In the genomic region with DNA sequence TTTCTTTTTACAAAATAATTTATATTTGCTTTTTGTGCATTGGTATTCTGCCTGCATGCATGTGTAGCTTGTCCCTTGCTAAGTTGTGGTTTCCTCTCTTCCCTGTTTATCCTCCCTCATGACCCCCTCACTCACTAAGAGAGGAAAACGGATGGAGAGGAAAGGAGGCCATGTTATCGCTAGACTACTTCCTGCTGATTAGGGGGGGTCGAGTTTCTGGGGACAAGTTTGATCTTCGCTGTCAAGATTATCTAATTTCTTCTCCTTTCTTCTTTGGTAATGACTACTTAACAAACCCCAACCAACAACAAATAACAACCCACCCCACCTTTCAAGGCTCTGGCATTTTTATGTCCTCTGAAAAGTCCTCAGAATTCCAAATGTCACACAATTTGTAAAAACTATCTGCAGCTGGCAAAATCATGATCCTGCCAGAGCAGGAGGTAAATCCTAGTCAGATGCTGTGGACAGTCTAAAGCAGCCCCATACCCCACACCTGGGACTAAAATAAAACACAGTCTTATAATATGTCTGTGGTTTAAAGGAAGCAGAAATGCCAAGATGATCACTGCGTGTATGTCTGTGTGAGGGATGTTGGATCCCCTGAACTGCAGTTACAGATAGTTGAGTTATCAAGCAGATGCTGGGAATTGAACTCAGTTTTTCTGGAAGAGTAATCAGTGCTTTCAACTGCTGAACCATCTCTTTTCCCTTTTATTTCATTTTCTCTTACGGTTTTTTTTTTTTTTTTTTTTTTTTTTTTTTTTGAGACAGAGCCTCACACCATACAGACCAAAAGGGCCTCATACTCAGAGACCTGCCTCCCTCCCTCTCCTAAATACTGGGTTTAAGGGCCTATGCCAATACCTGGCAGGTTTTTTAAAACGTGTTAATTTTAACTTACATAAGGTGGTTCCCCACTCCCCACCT, we compare ENCODE assay signal across 22 mouse cellular contexts.
"Had no signal": no experiment of that assay in that cellular context is flagged by ENCODE, and none has a peak within 500 bp of the region (broad histone marks: within the 10 kb centered on the region; RNA-seq: fewer than 3 reads in every experiment).

No protein-coding gene starts in this region.

- H3K36me3 ChIP-seq: heart, embryonic 13.5 days; heart, embryonic 15.5 days; hindbrain, embryonic 13.5 days; hindbrain, embryonic 15.5 days; kidney, embryonic 15.5 days; limb, embryonic 13.5 days; limb, embryonic 15.5 days had no signal

- H3K9me3 ChIP-seq: heart, embryonic 13.5 days; heart, embryonic 15.5 days; hindbrain, embryonic 13.5 days; hindbrain, embryonic 15.5 days; kidney, embryonic 15.5 days; limb, embryonic 13.5 days; limb, embryonic 15.5 days had no signal

- H3K4me2 ChIP-seq: heart, embryonic 11.5 days; heart, embryonic 13.5 days; heart, embryonic 15.5 days; hindbrain, embryonic 13.5 days; hindbrain, embryonic 15.5 days; kidney, embryonic 15.5 days; limb, embryonic 13.5 days; limb, embryonic 15.5 days had no signal

- H3K27ac ChIP-seq: heart, adult 2 months; heart, embryonic 13.5 days; heart, embryonic 15.5 days; hindbrain, embryonic 13.5 days; hindbrain, embryonic 15.5 days; hindbrain, postnatal 0 days; limb, embryonic 13.5 days; limb, embryonic 15.5 days had no signal

- H3K9ac ChIP-seq: heart, embryonic 13.5 days; heart, embryonic 15.5 days; hindbrain, embryonic 13.5 days; hindbrain, embryonic 15.5 days; kidney, embryonic 15.5 days; limb, embryonic 13.5 days; limb, embryonic 15.5 days had no signal

- H3K27me3 ChIP-seq: heart, embryonic 13.5 days; heart, embryonic 15.5 days; hindbrain, embryonic 13.5 days; hindbrain, embryonic 15.5 days; kidney, embryonic 15.5 days; limb, embryonic 13.5 days; limb, embryonic 15.5 days had no signal

- DNase-seq: gastrocnemius, postnatal 14 days; gastrocnemius, postnatal 36 days; heart, adult 2 months; heart, postnatal 14 days; heart, postnatal 36 days; kidney, adult 11 months; kidney, adult 2 months; kidney, postnatal 14 days; kidney, postnatal 36 days; layer of hippocampus, adult 9-11 months; layer of hippocampus, postnatal 36 days; left cerebral cortex, postnatal 4 days had no signal

- ATAC-seq: hindbrain, postnatal 0 days; intestine, embryonic 16.5 days had no signal

- H3K4me3 ChIP-seq: heart, adult 2 months; heart, embryonic 13.5 days; heart, embryonic 15.5 days; hindbrain, embryonic 13.5 days; hindbrain, embryonic 15.5 days; kidney, embryonic 15.5 days; limb, embryonic 13.5 days; limb, embryonic 15.5 days had no signal
